Mouse (Mus musculus) thymus, adult 2 months (tissue): ENCODE results near the gene Ltbp3.

ENCODE experiments used
- CTCF ChIP-seq: fragments of 200-500 bp; IDR thresholded peaks from 2 replicates; pipeline ENCODE4 v1.5.1; 2012; ENCODE audit warnings: mild to moderate bottlenecking, control low read depth, low read length, moderate library complexity, borderline replicate concordance; ENCODE audit not compliant: control insufficient read depth, poor library complexity, insufficient read depth; ENCODE audit errors: extremely low read depth
- POLR2A ChIP-seq: fragments of 200-500 bp; IDR thresholded peaks from 2 replicates; pipeline ENCODE4 v1.6.1; 2012; ENCODE audit warnings: mild to moderate bottlenecking, low read length, control low read depth, moderate library complexity; ENCODE audit not compliant: control insufficient read depth, poor library complexity, insufficient read depth; ENCODE audit errors: extremely low read depth

DNA sequence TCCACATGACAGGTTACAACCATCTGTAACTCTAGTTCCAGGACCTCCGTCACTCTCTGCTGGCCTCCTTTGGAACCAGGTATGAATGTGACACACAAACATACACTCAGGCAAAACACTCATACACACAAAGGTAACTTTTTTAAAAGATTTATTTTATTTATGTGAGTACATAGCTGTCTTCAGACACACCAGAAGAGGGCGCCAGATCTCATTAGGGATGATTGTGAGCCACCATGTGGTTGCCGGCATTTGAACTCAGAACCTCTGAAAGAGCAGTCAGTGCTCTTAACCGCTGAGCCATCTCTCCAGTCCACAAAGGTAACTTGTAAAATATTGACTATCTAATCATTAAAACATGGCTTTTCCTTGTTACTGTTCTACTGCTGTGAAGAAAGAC is 50.6 kb downstream of the Ltbp3 start:
- no peak for TF ChIP-seq POLR2A
- TF ChIP-seq CTCF, result no peak
